Mouse (Mus musculus) MEL-GATA-1-ER (cell line): ENCODE data around the gene Epm2a.
A peak's percentile ranks its signal among the peaks of the same experiment; 100 is the strongest.
"Not testable (repeated sequence)": the region's sequence is repeated elsewhere in the genome, so short reads cannot be mapped to it uniquely, and the experiment has no call there.

Experiments
- DNase-seq: peaks from one replicate; pipeline ENCODE4 v3.0.0-alpha.2; 2012; ENCODE audit warnings: low read depth; ENCODE audit errors: extremely low read depth

Gene Epm2a

DNA sequence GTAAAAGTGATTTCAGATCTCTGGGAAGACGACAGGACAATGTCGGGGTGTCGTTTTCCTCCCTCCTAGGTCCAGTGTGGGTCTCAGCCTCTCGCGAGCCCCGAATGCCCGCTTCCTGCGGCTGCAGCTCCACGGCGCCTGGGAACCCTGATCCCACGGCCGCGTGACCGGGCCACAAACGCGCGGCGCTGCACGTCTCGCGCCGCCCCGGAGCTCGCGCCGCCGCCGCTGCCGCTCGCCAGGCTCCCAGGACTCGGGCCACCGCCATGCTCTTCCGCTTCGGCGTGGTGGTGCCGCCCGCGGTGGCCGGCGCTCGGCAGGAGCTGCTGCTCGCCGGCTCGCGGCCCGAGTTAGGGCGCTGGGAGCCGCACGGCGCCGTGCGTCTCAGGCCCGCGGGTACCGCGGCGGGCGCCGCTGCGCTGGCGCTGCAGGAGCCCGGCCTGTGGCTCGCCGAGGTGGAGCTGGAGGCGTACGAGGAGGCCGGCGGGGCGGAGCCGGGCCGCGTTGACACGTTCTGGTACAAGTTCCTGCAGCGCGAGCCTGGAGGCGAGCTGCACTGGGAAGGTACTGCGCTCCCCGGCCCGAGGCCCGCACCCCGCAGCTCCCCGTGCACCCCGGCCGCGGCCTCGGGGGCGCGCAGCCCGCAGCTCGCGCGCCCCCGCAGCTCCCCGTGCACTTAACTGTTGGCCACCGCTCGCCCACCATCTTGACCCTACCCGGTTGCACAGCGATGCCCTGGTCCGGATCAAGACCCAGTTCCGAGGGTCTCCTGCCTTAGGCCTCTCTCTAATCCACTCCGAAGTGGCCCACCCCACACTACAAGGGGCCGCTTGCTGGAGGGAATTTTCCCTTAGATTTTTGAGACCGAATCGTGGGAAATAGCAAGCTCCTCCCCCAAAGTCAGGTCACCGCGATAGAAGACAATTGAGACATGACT is at the start of gene Epm2a:
Gene Epm2a, plus strand, starts transcription at position 200 of the 937 bp plus-strand sequence.
- no peak for DNase-seq

DNA sequence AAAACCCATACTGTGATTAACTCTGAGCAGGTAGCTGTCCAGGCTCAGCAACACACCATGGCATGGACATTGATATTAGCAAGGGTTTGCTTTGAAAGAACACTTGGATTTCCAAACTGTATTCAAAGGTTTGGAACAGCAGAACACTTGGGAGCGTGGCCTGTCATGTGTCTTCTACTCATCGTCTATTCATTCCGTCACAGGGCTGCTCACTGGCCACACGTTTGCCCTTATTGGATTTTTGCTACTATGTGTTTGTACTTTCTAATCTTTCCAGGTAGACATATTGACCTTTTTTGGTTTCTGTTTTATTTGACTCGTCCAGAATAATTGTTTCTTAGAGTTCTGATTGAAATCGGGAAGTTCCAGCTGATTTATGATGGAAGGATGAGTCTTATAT is 44.8 kb upstream of the Epm2a start:
- DNase-seq = no peak

DNA sequence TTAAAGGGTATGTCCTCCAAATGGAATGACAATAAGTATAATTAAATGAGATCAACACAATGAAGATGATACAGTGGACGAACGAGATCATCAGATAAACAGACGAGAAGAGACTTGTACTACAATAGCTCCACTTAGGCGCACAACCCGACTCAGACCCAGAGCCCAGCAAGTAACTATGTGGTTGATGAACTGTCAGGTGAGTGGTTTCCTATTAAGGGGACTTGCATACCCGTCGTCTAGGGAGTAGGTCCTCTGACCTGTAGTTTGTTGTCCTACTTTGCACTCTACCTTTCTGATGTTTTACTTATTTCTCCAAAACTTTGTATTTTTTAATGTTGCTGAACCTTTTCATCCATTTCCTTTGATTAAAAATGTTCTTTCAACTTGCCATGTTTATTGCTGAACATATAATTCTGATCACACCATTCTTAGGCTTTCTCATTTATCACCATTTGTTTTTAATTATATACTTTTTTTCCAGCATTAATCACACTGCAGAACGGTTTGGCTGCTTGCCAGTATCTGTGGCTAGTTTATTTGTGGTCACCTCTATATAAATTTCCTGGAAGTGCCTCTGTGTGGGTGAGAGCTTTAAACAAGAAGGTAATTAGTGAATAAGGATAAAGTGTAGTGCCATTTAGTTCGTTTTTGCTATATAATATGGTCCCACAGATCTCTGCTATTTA is 37.7 kb upstream of the Epm2a start:
- peak; percentile 10 for DNase-seq

DNA sequence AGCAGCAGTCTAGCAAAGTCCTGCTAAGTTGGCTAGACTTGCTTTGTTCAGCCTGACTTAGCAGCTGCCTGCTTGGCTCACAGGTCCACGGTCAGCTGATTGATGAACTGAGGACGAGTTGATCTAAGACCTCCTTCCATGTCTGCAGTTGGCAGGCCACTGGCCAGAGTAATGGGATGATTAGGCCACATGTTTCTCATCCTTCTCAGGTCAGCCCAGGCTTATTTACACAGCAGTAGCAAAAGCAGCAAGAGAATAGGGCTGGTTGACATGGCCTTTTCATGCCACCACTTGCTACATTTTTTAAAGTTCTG is 37.2 kb upstream of the Epm2a start:
- no peak for DNase-seq

DNA sequence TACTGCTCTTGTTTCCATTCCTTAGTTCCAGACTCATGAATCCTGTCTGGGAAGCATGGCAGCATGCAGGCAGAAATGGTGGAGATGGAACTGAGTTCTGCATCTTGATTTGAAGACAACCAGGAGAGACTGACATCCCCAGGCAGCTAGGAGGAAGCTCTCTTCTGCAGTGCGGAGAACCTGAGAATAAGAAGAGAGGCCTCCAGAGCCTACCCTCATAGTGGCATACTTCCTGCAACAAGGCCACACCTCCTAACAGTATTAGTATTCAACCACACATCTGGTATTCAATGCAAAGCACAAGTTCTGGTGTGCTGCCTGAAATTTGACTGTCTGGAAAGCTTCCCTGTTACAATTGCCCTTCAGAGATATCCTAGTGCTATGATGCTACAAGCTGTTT is 33.3 kb upstream of the Epm2a start:
- DNase-seq = no peak

DNA sequence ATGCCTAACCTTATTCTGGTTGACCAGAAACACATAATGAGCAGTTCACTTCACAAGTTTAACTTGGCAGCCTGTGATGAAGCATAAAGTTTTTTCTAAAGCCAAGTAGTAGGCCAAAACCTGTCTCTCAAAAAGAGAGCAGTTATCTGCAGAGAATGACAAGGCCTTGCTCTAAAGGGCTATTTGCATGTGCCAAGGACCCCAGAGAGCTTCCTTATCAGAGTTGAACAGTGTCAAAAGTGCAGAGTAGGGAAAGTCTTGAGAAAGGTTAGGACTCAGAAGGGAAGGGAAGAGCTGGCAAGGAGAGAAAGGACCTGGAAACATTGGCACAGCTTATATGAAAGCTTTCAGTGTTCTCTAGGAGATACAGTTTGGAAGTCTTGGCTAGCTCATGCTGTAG is 32.7 kb upstream of the Epm2a start:
- DNase-seq = no peak

DNA sequence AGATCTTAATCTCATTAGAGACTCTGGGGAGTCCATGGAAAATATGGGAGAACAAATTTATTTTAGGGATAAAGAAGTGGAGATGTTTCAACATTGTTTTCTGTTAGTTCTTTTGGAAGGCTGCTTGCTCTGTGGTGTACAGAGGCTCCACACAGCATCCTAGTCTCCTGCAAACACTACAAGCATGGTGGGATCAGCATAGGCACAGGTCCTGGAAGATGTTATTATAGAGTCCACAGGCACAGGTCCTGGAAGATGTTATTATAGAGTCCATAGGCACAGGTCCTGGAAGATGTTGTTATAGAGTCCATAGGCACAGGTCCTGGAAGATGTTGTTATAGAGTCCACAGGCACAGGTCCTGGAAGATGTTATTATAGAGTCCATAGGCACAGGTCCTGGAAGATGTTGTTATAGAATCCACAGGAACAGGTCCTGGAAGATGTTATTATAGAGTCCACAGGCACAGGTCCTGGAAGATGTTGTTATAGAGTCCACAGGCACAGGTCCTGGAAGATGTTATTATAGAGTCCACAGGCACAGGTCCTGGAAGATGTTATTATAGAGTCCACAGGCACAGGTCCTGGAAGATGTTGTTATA is 25.2 kb upstream of the Epm2a start:
- DNase-seq = not testable (repeated sequence)

DNA sequence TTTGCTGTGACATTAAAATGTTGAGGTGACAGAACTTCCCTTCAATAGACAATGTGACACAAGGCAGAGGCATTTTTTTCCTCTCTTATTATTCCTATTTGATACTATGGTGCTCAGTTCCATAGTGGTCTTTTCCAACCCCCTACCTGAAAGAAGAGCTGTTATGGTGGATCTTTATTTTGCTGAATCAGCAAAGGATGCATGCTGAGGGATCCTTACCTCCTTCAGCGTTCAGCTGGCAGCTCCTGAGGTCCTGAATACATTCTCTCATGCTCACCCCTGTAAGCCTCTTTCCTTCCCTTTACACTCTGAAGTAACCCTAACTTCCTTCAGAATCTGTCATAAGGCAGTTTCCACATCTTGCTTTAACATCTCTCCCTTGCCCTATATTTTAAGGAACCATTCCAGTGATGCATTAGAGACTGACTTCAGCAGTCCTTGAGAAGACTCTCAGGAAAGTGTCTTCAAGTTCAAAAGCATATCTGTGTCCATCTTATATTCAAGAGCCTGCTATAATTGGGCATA is 23.7 kb upstream of the Epm2a start:
- DNase-seq = no peak

DNA sequence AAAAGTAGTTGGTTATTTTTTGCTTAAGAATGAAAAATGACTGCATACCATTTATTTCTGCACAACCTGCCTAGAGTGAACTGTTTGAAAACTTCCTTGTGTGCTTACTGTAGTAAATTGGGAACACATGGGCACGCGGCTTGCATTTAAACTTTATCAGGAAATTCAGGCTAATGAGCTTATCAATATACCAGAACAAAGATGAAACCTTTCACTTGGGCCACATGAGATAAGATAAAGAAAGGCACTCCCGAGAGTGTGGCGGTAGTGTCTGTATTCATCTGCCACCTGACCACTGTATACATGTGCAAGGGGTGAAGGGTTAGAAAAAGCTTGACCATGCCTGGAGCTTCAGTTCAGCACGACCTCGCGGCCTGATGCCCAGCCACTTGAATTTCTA is 20.9 kb upstream of the Epm2a start:
- no peak for DNase-seq

DNA sequence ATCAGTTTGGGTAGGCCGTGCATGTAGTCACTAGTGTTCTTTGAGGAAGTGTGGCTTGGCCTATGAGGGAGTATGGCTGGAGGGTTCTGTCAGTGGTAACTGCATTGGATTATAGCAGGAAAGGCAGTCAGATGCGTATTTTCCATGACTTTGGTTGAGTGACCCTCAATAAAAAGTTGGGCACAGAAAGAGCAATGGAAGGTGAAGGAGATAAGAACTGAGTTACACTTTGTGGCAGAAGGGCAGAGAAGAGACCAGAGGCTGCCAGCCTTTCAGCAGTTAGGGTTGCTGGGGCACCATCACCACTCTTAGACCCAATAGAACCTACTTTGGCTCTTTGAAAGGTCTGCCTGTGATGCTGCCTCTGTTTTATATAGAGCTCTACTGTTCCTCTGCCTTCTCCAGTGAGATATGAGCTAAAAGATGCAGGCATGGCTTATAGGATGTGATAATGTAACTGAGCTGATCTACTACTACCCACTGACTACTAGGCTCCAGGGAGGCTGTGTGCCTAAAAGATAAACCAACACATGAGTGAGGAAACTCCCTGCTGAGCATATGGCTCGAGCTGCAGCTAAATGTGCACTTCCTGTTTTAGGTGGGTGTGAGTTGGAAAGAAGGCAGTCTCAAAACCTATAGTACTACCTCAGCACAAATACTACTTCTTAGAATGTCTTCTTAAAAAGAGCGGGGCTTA is 19.9 kb upstream of the Epm2a start:
- peak; percentile 98 for DNase-seq

DNA sequence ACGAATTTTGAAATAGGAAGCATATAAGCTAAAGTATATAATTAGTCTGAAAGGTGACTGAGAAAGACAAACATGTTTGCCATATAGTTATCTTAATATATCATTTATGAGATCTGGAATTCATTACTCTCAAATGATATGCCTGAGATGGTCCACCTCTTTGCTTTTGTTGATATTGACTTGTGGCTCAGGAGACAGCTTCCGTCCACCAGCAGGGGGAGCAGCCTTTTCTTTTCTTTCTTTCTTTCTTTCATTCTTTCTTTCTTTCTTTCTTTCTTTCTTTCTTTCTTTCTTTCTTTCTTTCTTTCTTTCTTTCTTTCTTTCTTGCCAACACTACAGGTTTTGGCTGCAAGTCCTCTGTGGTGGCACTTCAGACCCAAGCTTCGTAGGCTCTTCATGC is 16.7 kb upstream of the Epm2a start:
- DNase-seq = no peak

DNA sequence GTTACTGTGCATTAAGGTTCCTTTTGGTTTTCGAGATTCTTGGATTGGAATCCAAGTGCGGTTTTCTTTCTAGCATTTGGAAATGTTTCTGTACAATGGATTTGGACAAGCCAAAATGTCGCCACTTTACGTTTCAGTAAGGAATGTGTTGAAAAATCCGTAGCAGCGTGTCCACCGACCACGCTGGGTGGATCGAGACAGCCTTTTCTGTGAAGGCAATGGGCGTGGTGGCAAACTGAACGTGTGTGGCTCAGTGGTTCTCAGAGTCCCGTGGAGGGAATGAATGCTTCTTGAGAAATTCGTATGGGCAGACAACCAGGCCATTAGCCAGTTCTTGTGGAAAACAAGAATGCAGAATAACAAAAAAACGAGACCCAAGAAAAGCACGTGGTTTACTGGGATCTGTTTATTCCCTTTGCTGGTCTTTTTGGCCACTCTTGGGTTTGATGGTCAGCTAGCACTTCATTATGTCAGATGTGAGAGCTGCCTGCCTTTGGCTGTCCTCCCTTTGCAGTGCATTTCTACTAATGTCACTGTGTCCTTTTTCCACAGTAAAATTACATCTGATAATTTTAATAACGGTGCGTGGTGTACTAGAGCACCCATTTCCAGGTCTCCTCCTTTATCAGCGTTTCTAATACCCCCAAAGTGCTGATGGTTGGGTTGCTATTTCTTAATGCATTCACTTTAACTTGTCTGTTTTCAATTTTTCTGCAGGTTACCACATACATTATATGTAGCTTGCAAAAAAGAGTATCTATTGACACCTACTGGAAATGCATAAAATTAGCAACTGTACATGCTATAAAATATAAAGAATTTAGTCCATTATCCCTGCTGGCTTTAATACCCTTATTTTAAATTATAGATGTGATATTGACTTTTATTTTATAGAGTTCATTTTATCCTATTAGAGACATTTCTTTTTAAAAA is 1.6 kb downstream of the Epm2a start:
- DNase-seq = no peak

DNA sequence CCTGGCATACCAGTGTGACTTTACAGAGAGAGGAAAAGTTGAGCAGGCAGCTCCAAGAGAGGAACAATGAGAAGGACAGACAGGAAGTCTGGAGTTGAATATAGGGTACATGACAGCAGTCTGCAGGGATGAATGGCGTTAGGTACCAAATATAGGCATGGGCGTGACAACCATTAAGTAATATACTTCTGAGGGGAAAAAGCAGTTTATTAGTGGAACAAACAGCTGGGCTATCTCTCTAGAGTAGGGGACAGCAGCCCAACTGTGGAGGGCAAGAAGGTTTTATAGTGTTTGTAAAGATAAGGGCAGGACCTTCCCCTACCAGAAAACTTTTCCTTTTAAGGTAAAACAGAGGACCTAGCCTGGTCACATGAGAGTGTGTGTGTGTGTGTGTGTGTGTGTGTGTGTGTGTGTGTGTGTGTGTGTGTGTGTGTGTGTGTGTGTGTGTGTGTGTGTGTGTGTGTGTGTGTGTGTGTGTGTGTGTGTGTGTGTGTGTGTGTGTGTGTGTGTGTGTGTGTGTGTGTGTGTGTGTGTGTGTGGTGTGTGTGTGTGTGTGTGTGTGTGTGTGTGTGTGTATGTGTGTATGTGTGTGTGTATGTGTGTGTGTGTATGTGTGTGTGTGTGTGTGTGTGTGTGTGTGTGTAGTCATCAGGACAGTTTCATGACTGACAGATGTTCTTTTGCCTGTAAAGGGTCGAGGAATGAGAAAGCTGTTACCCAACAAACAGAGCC is 7.2 kb downstream of the Epm2a start:
- peak; percentile 43 for DNase-seq

DNA sequence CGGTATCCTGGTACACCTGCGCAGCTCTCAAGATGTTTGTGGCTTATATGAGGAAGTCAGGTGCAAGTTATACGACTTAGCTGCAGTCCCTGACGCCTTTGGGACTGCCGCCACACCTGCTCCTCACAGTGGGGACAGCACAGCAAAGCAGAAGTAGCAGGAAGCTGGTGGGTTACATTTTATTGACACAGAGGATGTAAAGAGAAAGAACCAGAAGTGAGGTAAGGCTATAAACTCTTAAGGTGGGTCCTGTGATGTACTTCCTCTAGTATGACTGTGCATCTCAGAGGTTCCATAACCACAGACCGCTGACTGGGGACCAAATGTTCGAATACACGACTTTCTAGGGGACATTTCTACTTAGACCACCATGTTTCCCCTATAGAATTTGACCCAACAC is 11.4 kb downstream of the Epm2a start:
- DNase-seq = no peak

DNA sequence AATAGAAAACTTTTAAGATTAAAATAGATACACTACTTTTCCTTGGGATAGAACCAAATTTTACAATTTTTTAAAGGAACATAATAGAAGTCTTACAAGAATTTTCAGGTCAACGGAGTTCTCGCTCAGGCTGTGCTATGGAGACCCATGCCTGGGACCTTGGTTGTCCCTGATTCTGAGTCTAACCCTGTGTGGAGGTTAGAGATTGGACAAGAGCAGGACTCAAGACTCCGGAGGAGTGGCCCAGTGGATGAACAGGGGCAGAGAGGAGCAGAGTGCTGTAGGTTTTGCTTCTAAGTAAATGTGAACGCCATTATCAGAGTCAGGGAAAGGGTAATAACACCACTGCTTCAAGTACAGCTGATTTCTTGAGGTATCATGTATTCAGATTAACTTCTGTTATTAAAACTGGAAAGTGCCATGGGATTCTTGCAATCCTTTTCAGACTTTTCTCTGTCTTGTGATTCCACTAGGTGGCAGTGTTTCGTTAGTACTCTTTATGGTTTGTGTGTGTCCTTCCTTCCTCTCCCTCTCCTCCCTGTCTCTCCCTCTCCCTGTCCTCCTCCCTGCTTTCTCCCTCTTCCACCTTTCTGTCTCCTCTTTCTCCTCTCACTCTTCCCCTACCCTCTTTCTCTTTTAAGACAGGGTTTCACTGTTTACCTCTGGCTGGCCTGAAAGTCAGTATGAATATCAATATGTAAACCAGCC is 18.9 kb downstream of the Epm2a start:
- DNase-seq = peak; percentile 36

DNA sequence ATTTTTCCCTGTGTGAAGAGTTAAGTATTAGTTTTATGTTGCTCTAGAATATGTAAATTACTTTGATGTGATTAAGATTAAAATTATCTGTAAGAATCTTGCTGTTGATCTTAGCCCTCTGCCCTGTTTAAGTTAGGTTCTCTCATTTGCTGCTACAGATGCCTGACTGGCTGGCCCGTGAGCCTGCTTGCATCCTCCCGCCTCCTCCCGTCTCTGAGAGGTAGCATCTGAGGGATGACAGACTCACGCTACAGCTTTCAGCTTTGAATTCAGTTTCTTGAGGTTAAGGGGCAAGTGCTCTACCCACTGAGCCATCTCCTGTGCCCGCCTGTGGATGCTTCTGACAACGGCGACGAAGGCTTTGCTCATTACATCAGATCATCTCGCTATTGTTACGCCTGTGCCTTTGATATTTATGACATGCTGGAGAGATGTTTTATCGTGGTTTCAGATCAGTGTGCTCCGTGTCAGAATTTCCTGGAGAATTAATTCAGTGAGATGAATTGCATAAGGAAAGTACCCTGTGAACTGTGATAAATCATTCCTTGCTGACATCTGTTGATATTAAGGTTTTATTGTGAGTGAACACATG is 19.8 kb downstream of the Epm2a start:
- no peak for DNase-seq

DNA sequence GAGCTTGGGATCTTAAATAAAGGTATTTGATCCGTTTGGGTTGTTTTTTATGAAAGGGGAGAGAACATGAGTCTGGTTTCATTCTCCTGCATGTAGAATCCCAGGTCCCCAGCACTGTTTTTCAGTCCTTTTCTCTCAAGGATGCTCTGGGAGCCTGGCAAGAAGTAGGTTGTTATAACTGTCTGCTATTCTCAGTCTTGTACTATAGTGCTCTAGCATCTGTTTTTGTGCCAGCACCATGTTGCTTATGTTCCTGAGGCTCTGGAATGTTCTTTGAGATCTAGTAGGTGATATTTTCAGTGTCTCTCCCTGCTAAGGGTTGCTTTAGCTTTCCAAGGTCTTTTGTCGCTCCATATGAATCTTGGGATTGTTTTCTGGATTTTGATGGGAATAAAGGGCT is 38.1 kb downstream of the Epm2a start:
- no peak for DNase-seq

DNA sequence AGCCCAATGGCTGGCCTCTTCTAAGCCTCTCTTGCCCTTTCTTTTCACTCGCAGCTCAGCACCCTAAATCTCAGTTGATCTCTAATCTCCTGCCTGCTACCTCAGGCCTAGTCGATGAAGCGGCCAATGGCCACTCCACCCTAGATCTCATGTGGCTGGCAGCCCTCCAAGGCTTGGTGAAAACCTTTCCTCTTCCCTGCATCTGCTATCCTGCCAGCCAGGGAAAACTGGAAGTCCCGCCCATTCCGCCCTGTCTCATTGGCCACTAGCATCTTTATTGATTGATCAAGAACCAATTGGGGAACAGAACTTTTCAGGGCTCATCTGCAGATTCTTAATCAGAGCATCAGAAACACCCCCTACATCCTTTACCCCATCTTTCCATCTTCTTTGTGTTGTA is 67.7 kb downstream of the Epm2a start:
- DNase-seq = no peak

DNA sequence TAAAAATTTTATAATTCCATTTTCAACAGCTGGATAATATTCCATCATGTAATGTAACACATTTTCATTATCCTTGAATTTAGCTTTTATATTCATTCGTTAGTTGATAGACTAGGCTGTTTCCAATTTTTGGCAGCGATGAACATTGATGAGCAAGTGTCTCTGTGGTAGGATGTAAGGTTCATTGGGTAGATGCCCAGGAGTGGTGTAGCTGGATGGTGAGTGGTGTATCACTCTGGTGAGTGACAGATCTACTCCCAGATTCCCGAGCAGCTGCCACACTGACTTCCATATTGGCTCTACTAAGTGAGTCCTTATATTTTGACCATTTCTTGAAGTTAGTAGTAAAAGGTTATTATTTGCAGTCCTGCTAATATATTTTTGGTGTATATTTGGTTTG is 76.9 kb downstream of the Epm2a start:
- DNase-seq = no peak
